ENCODE assay signal across 8 mouse cellular contexts in the genomic region with DNA sequence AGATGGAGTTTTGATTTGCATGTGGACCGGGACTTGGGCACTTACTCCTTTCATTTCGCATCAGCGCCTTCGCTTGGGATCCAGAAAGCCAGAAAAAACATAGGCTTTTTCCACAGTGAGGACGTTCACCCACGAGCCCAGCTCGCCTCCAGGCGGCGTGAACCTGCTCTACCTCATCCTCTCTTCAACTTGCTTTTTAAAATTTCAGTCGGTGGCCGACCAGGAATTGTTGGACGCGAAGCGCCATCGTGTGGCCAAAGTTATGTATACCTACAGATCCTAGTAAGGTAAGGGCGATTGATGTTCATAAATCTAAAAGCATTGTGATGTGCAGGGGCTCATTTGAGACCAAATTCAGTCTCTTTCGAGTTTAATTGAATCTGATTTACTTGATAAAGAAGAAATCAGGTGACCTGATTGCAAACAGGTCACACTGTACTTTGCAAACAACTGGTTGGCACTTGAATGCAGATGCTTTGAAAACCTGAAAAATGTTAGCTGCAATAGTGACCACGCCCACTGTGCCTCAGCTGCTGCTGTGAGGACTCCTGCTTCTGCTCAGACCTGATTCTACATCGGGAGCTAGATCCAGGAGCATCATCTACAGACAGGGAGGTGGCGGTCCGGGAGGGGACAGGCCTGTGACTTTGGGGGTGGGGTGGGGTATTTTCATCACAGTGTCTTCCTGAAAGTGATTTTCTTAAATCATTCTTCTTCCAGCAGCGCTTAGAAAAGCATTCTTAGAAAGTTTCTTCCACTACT. TPM values are rescaled to one million over a fixed set of nuclear protein-coding genes. Genes with fewer than 3 reads are reported as not detected.
DNase-seq lines count a peak whose midpoint lies in the region; ATAC-seq lines count a peak whose summit lies in the region.

No protein-coding gene starts in this region.

- peaks cover 30% of the 10 kb centered on the region for H3K4me1 ChIP-seq in hindbrain, embryonic 15.5 days (replicated peaks)

- peak; percentile 74; the same call in 1 of the 2 replicates for ATAC-seq in hindbrain, embryonic 15.5 days (ENCODE audit: low FRiP score, low read depth)

- DNase-seq in T-cell, adult 2 months (ENCODE audit: low spot score) = peak; percentile 59
- DNase-seq in cerebellum, postnatal 14 days = peak; percentile 95 to 96
- peak; percentile 77 for DNase-seq in gastrocnemius, adult 18-20 months (ENCODE audit: low spot score)
- peak; percentile 80 to 97 for DNase-seq in layer of hippocampus, postnatal 25 days (ENCODE audit: extremely low spot score in 1 of 2, low spot score in 1 of 2)
- peak; percentile 81 to 87 for DNase-seq in lung, postnatal 4 days
- peak; percentile 87 for DNase-seq in retina, postnatal 1 day
- DNase-seq in thymus, postnatal 4 days = peak; percentile 95

- H3K27me3 ChIP-seq in hindbrain, embryonic 15.5 days = no peaks in the 10 kb centered on the region

- WGBS in hindbrain, embryonic 15.5 days = 18% methylated on average over 22 of the region's 22 CpGs

- no peak overlapping the region for H3K4me3 ChIP-seq in hindbrain, embryonic 15.5 days

- H3K9ac ChIP-seq in hindbrain, embryonic 15.5 days = no peak overlapping the region

- H3K36me3 ChIP-seq in hindbrain, embryonic 15.5 days = no peaks in the 10 kb centered on the region

- peak overlapping the region; percentile 44 for H3K4me2 ChIP-seq in hindbrain, embryonic 15.5 days

- no peak overlapping the region for H3K27ac ChIP-seq in hindbrain, embryonic 15.5 days (replicated peaks)

- no peaks in the 10 kb centered on the region for H3K9me3 ChIP-seq in hindbrain, embryonic 15.5 days

RNA-seq across cellular contexts. Expression of gene Gucy1b2, which starts 1.5 kb away (rescaled TPM):
- not detected for total RNA-seq in gastrocnemius, adult 18-20 months (2021)
- polyA plus RNA-seq in hindbrain, embryonic 15.5 days (2015; fragmentation: Nextera tagmentation; extraction: Ambion mirVana) = 0.67 and 1.3 TPM in 2 replicates
- total RNA-seq in layer of hippocampus, postnatal 25 days (2021) = under 1 TPM in 1 of 2 experiments, not detected in 1; 0.39 TPM
